In the genomic region with DNA sequence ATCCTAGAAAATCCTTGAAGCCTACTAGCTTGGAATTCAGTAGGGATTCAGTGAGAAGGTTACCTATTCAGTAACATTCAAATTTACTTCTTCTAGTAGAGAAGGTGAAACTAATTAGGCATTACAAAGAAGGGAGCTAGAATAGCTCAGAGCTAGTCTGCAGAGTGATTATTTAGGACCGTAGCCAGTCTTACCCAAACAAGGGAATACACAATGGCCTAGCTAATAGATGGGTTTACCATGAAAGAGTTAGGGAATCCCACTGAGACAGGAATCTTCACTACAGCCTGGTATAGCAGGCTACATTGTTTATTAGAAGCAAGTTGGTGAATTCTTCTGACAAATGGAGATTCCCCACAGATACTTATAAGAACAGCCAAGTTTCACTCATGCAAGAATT, we compare ENCODE assay signal across 18 mouse cellular contexts. TPM values are rescaled to one million over a fixed set of nuclear protein-coding genes. Genes with fewer than 3 reads are reported as not detected.
"Had no signal": no experiment of that assay in that cellular context is flagged by ENCODE, and none has a peak within 500 bp of the region (broad histone marks: within the 10 kb centered on the region; RNA-seq: fewer than 3 reads in every experiment).

No protein-coding gene starts in this region.

RNA-seq across cellular contexts. Expression of gene Kng2, which starts 8.7 kb away (rescaled TPM):
- polyA plus RNA-seq: cortical plate, adult 2 months; embryonic facial prominence, embryonic 10.5 days; embryonic facial prominence, embryonic 11.5 days; embryonic facial prominence, embryonic 12.5 days; embryonic facial prominence, embryonic 14.5 days; erythroblast, embryonic 14.5 days; forebrain, embryonic 10.5 days; forebrain, embryonic 11.5 days; forebrain, embryonic 12.5 days; forebrain, embryonic 13.5 days; forebrain, embryonic 15.5 days; forebrain, embryonic 16.5 days; forebrain, postnatal 0 days; frontal cortex, adult 2 months; heart, embryonic 11.5 days had no signal

RNA-seq across cellular contexts. Expression of gene Kng1, which starts 37.1 kb away (rescaled TPM):
- polyA plus RNA-seq: cortical plate, adult 2 months; embryonic facial prominence, embryonic 10.5 days; embryonic facial prominence, embryonic 11.5 days; embryonic facial prominence, embryonic 12.5 days; embryonic facial prominence, embryonic 13.5 days; forebrain, embryonic 10.5 days; forebrain, embryonic 11.5 days; forebrain, embryonic 12.5 days; forebrain, embryonic 13.5 days; forebrain, embryonic 14.5 days; forebrain, embryonic 15.5 days; forebrain, embryonic 16.5 days; forebrain, postnatal 0 days; frontal cortex, adult 2 months; heart, adult 2 months had no signal
